Mouse (Mus musculus) ovary, adult 18-20 months (tissue): ENCODE data around the gene Cyren.
A peak's percentile ranks its signal among the peaks of the same experiment; 100 is the strongest.

ENCODE experiments used
- DNase-seq: peaks from one replicate; pipeline ENCODE4 v3.0.0; 2022; ENCODE audit warnings: low spot score, mixed read lengths

The Cyren gene

DNA sequence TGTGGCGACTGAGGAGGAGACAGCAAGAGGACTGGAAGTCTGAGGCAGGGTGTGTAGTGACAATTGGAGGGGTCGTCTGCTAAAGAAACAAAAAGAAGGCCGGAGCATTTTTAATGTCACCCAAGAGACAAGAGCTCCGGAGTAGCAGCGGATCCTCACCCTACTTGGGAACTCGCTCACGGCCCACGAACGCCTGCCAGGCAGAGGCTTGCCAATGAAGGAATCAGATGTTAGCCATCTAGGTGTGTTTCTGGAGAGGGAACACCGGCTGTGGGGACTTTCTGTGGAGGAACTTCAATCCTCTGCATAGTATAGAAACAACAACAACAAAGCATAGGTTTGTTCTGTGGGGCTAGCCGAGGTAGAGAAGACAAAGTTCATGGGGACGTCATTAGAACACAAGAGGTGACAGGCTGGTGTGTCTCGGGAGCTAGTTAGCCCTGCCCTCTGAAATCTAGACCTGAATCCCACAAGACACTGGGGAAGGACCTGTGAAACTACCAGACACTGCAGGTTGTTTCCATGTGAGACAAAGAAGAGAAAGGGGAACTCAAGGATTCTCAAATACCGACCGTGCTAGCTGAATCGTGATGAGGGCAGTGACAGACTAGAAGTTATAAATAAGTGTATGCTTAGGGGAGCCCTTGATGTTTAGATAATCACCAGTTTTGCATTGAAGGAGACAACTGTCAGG is 10.4 kb downstream of the Cyren start:
- no peak for DNase-seq

DNA sequence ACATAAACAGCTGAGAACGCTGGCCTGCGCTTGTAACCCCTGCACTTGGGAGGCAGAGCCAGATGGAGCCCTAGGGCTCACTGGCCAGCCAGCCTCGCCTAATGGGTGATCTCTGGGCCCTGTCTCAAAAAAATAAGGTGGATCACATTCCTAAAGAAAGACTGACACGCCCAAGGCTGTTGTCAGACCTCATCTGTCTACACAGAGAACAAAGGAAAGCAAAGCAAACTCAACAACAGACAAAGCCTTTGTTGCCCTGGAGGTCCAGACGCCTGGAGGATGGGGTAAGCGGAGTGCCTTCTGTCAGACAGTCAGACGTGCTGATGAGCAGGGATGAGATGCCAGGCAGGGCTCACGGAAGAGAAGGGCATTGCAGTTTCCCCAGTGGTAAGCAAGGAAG is 11.1 kb downstream of the Cyren start:
- no peak for DNase-seq

- DNase-seq, result no peak
These were observed 11.9 kb downstream of the Cyren start for GRCm38 (mm10) chr6:34865711-34866593.

DNA sequence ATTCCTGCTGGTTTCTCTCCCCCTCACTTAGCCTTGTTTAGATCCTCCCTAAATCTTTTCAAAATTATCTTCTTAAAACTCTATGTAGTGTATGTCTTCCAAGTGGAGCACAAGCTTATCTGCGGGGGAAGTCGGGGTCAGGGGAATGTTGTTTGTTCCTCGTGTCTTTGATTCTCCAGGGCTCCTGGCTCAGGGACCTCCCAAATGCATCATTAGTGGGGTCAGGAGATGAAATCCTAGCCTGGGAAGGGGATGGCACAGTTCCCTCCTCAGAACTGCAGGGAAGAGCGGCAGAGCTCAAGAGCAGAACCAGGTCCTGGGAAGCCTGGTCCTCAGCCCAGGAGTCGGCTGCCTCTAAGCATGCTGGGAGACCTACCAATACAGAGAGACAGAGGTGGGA is 12.6 kb downstream of the Cyren start:
- DNase-seq, result peak; percentile 54

DNA sequence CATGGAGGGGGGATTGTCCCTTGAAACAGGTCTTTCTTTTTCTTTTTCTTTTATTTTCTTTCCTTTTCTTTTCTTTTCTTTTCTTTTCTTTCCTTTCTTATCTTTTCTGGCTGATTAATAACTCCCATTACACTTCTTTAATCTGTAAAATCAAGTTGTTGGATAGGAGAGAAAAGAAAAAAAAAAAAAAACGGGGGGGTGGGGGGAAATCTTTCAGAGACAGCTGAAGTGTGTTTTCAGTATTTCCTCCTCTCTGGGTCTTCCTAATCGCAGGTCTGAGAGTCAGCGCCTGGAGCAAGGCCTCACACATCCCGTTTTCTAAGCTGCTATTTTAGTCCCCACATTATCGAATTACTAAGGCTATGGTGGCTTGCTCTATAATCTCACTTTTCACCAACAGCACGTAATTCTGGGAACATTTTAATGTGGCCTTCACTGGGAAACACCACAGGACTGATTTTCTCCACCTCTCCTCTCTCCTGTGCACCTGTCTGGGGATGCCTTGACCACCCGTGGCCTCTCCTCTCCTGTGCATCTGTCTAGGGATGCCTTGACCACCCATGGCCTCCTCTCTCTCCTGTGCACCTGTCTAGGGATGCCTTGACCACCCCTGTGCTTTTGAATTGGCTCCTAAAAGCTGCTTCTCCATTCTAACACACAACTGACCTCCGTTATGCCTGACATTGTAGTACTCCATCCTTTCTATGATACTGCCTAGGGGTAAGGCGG is 13.9 kb downstream of the Cyren start:
- no peak for DNase-seq

DNA sequence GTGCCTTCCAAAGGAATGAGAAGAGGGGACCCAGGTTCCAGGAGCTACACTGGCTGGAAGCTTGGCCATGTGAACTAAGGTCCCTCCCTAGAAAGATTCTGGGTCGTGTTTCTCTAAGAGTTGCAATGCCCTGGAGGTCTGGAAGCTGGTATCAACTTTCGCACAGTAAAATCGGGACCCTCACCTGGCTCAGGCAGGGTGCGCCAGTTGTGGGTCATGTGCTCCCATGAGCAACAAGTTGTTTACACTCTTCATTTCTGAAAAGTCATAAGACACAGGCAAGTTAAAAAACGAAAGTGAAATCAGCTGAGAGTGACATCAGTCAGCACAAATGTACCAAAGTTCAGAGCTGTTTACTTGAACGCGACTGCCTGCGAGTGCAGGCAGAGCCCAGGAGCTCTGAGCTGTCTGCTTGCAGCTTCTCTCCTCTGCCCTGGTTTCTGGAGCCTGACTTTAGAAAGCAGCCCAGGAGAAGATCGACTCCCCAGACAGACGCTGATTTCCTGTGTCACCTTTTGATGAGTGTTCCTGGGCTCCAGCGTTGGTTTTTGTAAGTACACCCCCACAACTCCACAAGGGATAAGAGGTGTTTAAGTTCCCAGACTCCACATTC is 15.0 kb downstream of the Cyren start, which contains the start of gene Tmem140:
Gene Tmem140 (plus strand): TSS at position 356 of the 613 bp plus-strand sequence.
- DNase-seq, result no peak

DNA sequence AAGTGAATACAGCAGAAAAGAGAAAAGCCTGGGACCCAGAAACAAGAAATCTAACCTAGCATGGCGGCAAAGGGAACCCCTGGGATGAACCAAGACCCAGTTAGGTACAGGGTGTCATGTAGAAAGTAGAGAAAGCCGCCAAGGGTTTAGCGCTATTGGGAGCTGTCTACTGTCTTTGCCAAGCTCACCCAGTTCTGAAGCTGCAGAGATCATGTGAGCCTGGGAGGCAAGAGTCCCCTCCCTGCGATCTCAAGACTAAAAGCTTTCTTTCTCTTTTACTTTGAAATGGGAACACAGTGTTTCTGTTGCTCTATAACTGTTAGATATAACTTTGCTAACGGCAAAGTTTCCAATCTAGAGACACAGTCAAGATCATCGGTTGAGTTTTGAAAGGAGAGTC is 15.5 kb downstream of the Cyren start:
- DNase-seq, result no peak

- no peak for DNase-seq
These were observed 16.3 kb downstream of the Cyren start for GRCm38 (mm10) chr6:34861546-34862053.

- no peak for DNase-seq
These were observed 45.5 kb downstream of the Cyren start for GRCm38 (mm10) chr6:34832352-34832751.

DNA sequence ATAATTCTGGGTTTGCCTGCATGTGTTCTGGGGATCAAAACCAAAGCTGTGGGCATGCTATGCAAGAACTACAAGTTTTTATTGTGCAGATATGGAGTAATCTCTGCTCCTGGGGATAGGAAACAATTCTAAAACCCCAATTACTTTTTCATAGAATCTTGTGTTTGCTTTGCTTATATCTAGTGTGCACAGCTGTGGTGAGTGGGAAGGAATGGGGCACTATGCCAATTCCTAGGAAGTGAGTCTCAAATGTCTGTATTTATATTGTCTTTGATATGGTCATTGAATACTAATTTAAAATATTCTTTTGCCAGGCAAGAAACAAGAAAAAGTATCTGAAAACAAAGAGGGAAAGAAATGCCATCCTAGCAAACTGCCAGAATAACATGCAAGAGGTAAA is 53.5 kb downstream of the Cyren start:
- no peak for DNase-seq
